Mouse (Mus musculus): ENCODE measurements at regions not wholly inside any gene's neighbourhood (a gene's known extent, or its start where the extent isn't known, plus 50 kb on each side); places are given as distances from the start of the nearest gene placed in this dataset.
A peak's percentile ranks its signal among the peaks of the same experiment; 100 is the strongest.

GRCm38 (mm10) chr12:71763194-71763593, 67.7 kb upstream of the Daam1 start:
- H3K27ac ChIP-seq (replicated peaks; ENCODE audit: low read depth, low read length), result no peak overlapping the region
- no peak overlapping the region for H3K9ac ChIP-seq (replicated peaks; ENCODE audit: low read length)
- no peaks in the 10 kb centered on the region for H3K4me1 ChIP-seq (ENCODE audit: control insufficient read depth, insufficient read depth, low read length)
- no peak for ATAC-seq (replicated peaks; ENCODE audit: insufficient number of reproducible peaks, low FRiP score, low TSS enrichment, low read depth)
- H3K4me3 ChIP-seq (ENCODE audit: low read depth, low read length), result no peak overlapping the region
- 68% methylated on average over 4 of the region's 4 CpGs for WGBS
- no peak overlapping the region for H3K4me2 ChIP-seq (ENCODE audit: low read depth, low read length)
- H3K9me3 ChIP-seq (replicated peaks; ENCODE audit: control insufficient read depth, low read length), result no peaks in the 10 kb centered on the region
- H3K36me3 ChIP-seq (replicated peaks; ENCODE audit: control insufficient read depth, insufficient read depth, low read depth, low read length), result no peaks in the 10 kb centered on the region
- no peaks in the 10 kb centered on the region for H3K27me3 ChIP-seq (ENCODE audit: control insufficient read depth, insufficient read depth, low read length)
- peak; percentile 36 for DNase-seq (ENCODE audit: low spot score)

DNA sequence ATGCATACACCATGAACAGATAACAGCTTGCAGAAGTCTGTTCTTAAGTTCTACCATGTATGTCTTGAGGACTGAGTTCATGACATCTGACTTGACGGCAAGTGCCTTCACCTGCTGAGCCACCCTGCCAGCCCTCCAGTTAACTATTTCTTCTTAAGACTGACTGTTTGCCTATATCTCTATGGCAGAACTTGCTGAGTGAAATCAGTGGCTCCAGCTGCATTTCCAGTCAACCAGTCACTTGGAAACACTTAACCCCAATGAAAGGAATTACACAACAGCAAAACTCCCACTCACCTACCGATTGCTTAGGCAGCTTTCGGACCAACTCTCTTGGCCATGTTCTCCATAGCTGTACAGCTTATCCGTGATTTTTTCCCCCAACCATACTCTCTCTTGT, 64.8 kb upstream of the Daam1 start:
- DNase-seq (ENCODE audit: low spot score) (no peak), ATAC-seq (replicated peaks; ENCODE audit: insufficient number of reproducible peaks, low FRiP score, low TSS enrichment, low read depth) (no peak)
- WGBS, result 89% methylated on average over 4 of the region's 4 CpGs
- Histone ChIP-seq H3K4me3 (ENCODE audit: low read depth, low read length) (no peak overlapping the region), H3K27me3 (ENCODE audit: control insufficient read depth, insufficient read depth, low read length) (no peaks in the 10 kb centered on the region), H3K4me1 (ENCODE audit: control insufficient read depth, insufficient read depth, low read length) (no peaks in the 10 kb centered on the region), H3K9me3 (replicated peaks; ENCODE audit: control insufficient read depth, low read length) (no peaks in the 10 kb centered on the region), H3K36me3 (replicated peaks; ENCODE audit: control insufficient read depth, insufficient read depth, low read depth, low read length) (no peaks in the 10 kb centered on the region), H3K4me2 (ENCODE audit: low read depth, low read length) (no peak overlapping the region), H3K9ac (replicated peaks; ENCODE audit: low read length) (no peak overlapping the region), H3K27ac (replicated peaks; ENCODE audit: low read depth, low read length) (no peak overlapping the region)

GRCm38 (mm10) chr12:71766636-71767035, 64.2 kb upstream of the Daam1 start:
- no peak overlapping the region for H3K4me2 ChIP-seq (ENCODE audit: low read depth, low read length)
- no peak overlapping the region for H3K9ac ChIP-seq (replicated peaks; ENCODE audit: low read length)
- DNase-seq (ENCODE audit: low spot score) (no peak), ATAC-seq (replicated peaks; ENCODE audit: insufficient number of reproducible peaks, low FRiP score, low TSS enrichment, low read depth) (no peak)
- H3K4me1 ChIP-seq (ENCODE audit: control insufficient read depth, insufficient read depth, low read length), result no peaks in the 10 kb centered on the region
- no peaks in the 10 kb centered on the region for H3K9me3 ChIP-seq (replicated peaks; ENCODE audit: control insufficient read depth, low read length)
- no peak overlapping the region for H3K4me3 ChIP-seq (ENCODE audit: low read depth, low read length)
- H3K36me3 ChIP-seq (replicated peaks; ENCODE audit: control insufficient read depth, insufficient read depth, low read depth, low read length), result no peaks in the 10 kb centered on the region
- H3K27me3 ChIP-seq (ENCODE audit: control insufficient read depth, insufficient read depth, low read length), result no peaks in the 10 kb centered on the region
- WGBS, result 91% methylated on average over 1 of the region's 1 CpGs
- H3K27ac ChIP-seq (replicated peaks; ENCODE audit: low read depth, low read length), result no peak overlapping the region

- DNase-seq (ENCODE audit: low spot score), result no peak
- Histone ChIP-seq H3K9me3 (replicated peaks; ENCODE audit: control insufficient read depth, low read length) (no peaks in the 10 kb centered on the region), H3K4me2 (ENCODE audit: low read depth, low read length) (no peak overlapping the region), H3K27ac (replicated peaks; ENCODE audit: low read depth, low read length) (no peak overlapping the region), H3K36me3 (replicated peaks; ENCODE audit: control insufficient read depth, insufficient read depth, low read depth, low read length) (no peaks in the 10 kb centered on the region), H3K4me1 (ENCODE audit: control insufficient read depth, insufficient read depth, low read length) (no peaks in the 10 kb centered on the region), H3K9ac (replicated peaks; ENCODE audit: low read length) (no peak overlapping the region), H3K4me3 (ENCODE audit: low read depth, low read length) (no peak overlapping the region), H3K27me3 (ENCODE audit: control insufficient read depth, insufficient read depth, low read length) (no peaks in the 10 kb centered on the region)
- ATAC-seq (replicated peaks; ENCODE audit: insufficient number of reproducible peaks, low FRiP score, low TSS enrichment, low read depth), result no peak
- WGBS, result 43% methylated on average over 3 of the region's 3 CpGs
These were observed 63.0 kb upstream of the Daam1 start for GRCm38 (mm10) chr12:71767896-71768295.

DNA sequence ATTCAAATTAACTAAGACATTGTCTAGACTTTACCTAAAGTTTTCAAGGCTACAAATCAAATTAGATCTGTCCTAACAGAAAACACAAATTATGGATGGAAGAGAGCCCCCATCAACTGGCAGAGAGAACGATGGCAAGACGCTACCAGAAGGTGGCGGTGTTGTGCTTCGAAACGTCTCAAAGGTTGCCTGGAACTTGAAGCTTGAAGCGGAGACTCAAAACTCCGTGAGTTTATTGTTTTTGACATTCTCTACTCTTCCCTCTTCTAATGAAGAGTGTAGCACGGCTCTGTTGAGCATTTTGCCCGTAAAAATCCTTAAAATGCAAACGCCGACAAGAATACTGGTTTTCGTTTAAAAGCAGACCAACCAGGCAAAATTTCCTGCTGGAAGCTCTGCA, 62.4 kb upstream of the Daam1 start:
- H3K27me3 ChIP-seq (ENCODE audit: control insufficient read depth, insufficient read depth, low read length), result no peaks in the 10 kb centered on the region
- H3K9ac ChIP-seq (replicated peaks; ENCODE audit: low read length), result no peak overlapping the region
- H3K36me3 ChIP-seq (replicated peaks; ENCODE audit: control insufficient read depth, insufficient read depth, low read depth, low read length), result no peaks in the 10 kb centered on the region
- H3K27ac ChIP-seq (replicated peaks; ENCODE audit: low read depth, low read length), result no peak overlapping the region
- no peaks in the 10 kb centered on the region for H3K9me3 ChIP-seq (replicated peaks; ENCODE audit: control insufficient read depth, low read length)
- DNase-seq (ENCODE audit: low spot score) (peak; percentile 92), ATAC-seq (replicated peaks; ENCODE audit: insufficient number of reproducible peaks, low FRiP score, low TSS enrichment, low read depth) (no peak)
- H3K4me2 ChIP-seq (ENCODE audit: low read depth, low read length), result peak overlapping the region; percentile 53
- WGBS, result 6% methylated on average over 12 of the region's 12 CpGs
- 0 out of 2 replicates have a peak overlapping the region, but pooled peaks have one; percentile 11 for H3K4me3 ChIP-seq (ENCODE audit: low read depth, low read length)
- no peaks in the 10 kb centered on the region for H3K4me1 ChIP-seq (ENCODE audit: control insufficient read depth, insufficient read depth, low read length)

- WGBS, result 34% methylated on average over 9 of the region's 9 CpGs
- Histone ChIP-seq H3K27ac (replicated peaks; ENCODE audit: low read depth, low read length) (no peak overlapping the region), H3K9ac (replicated peaks; ENCODE audit: low read length) (no peak overlapping the region), H3K4me1 (ENCODE audit: control insufficient read depth, insufficient read depth, low read length) (no peaks in the 10 kb centered on the region), H3K27me3 (ENCODE audit: control insufficient read depth, insufficient read depth, low read length) (no peaks in the 10 kb centered on the region), H3K4me2 (ENCODE audit: low read depth, low read length) (peak overlapping the region; percentile 53), H3K4me3 (ENCODE audit: low read depth, low read length) (0 out of 2 replicates have a peak overlapping the region, but pooled peaks have one; percentile 11), H3K9me3 (replicated peaks; ENCODE audit: control insufficient read depth, low read length) (no peaks in the 10 kb centered on the region), H3K36me3 (replicated peaks; ENCODE audit: control insufficient read depth, insufficient read depth, low read depth, low read length) (no peaks in the 10 kb centered on the region)
- no peak for ATAC-seq (replicated peaks; ENCODE audit: insufficient number of reproducible peaks, low FRiP score, low TSS enrichment, low read depth)
- no peak for DNase-seq (ENCODE audit: low spot score)
These were observed 62.0 kb upstream of the Daam1 start for GRCm38 (mm10) chr12:71768890-71769289.

DNA sequence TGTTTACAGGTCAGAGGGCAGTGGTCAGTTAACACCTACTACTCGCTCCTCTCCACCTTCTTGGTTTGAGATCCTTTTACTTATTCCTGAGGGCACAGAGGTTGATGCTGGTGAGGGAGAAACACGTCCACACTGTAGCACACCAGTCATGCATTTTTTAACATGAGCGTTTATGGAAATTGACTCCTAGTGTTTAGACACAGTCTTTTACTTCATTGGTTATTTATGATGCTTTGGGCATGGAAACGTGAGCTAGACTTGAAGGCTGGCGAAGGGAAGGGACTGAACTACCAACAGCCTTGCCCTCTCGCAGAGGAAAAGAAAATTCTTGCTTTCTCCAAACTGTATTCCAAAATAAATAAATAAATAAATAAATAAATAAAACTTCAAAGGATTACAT, 61.6 kb upstream of the Daam1 start:
- Histone ChIP-seq H3K4me2 (ENCODE audit: low read depth, low read length) (no peak overlapping the region), H3K4me1 (ENCODE audit: control insufficient read depth, insufficient read depth, low read length) (no peaks in the 10 kb centered on the region), H3K27ac (replicated peaks; ENCODE audit: low read depth, low read length) (no peak overlapping the region), H3K36me3 (replicated peaks; ENCODE audit: control insufficient read depth, insufficient read depth, low read depth, low read length) (no peaks in the 10 kb centered on the region), H3K27me3 (ENCODE audit: control insufficient read depth, insufficient read depth, low read length) (no peaks in the 10 kb centered on the region), H3K9ac (replicated peaks; ENCODE audit: low read length) (no peak overlapping the region), H3K4me3 (ENCODE audit: low read depth, low read length) (no peak overlapping the region), H3K9me3 (replicated peaks; ENCODE audit: control insufficient read depth, low read length) (no peaks in the 10 kb centered on the region)
- ATAC-seq (replicated peaks; ENCODE audit: insufficient number of reproducible peaks, low FRiP score, low TSS enrichment, low read depth) (no peak), DNase-seq (ENCODE audit: low spot score) (no peak)
- WGBS, result 64% methylated on average over 6 of the region's 6 CpGs

GRCm38 (mm10) chr12:71773891-71774290, 57.0 kb upstream of the Daam1 start:
- no peaks in the 10 kb centered on the region for H3K4me1 ChIP-seq (ENCODE audit: control insufficient read depth, insufficient read depth, low read length)
- DNase-seq (ENCODE audit: low spot score) (no peak), ATAC-seq (replicated peaks; ENCODE audit: insufficient number of reproducible peaks, low FRiP score, low TSS enrichment, low read depth) (no peak)
- H3K36me3 ChIP-seq (replicated peaks; ENCODE audit: control insufficient read depth, insufficient read depth, low read depth, low read length), result no peaks in the 10 kb centered on the region
- H3K27ac ChIP-seq (replicated peaks; ENCODE audit: low read depth, low read length), result no peak overlapping the region
- 88% methylated on average over 9 of the region's 9 CpGs for WGBS
- no peak overlapping the region for H3K9ac ChIP-seq (replicated peaks; ENCODE audit: low read length)
- no peak overlapping the region for H3K4me2 ChIP-seq (ENCODE audit: low read depth, low read length)
- H3K4me3 ChIP-seq (ENCODE audit: low read depth, low read length), result no peak overlapping the region
- no peaks in the 10 kb centered on the region for H3K27me3 ChIP-seq (ENCODE audit: control insufficient read depth, insufficient read depth, low read length)
- no peaks in the 10 kb centered on the region for H3K9me3 ChIP-seq (replicated peaks; ENCODE audit: control insufficient read depth, low read length)
